Mouse (Mus musculus) liver, embryonic 16.5 days (tissue): ENCODE measurements around the gene Fbxl16. TPM values are rescaled to one million over a fixed set of nuclear protein-coding genes. Genes with fewer than 3 reads are reported as not detected.

ENCODE experiments used
- ATAC-seq: fragments of 200-750 bp; cut with Nextera tagmentation; 2 replicates; pipeline ENCODE4 v1.8.0; 2017; ENCODE audit warnings: low read depth, mild to moderate bottlenecking, moderate number of reproducible peaks, moderate library complexity
- H3K27ac ChIP-seq: fragments of 300-500 bp; sonication (generic); 2 replicates; pipeline ENCODE4 v1.5.1; 2014; ENCODE audit warnings: mild to moderate bottlenecking, low read length
- H3K27me3 ChIP-seq: fragments of 300-500 bp; sonication (generic); 2 replicates; pipeline ENCODE4 v1.6.1; 2014; ENCODE audit warnings: low read depth, low read length, mixed read lengths; ENCODE audit not compliant: control insufficient read depth, insufficient read depth
- H3K36me3 ChIP-seq: fragments of 300-500 bp; sonication (generic); 2 replicates; pipeline ENCODE4 v1.6.1; 2014; ENCODE audit warnings: mild to moderate bottlenecking; ENCODE audit not compliant: control insufficient read depth, insufficient read depth
- H3K4me1 ChIP-seq: fragments of 300-500 bp; sonication (generic); 2 replicates; pipeline ENCODE4 v1.6.1; 2014; ENCODE audit warnings: low read depth, low read length, mixed read lengths; ENCODE audit not compliant: control insufficient read depth
- H3K4me2 ChIP-seq: fragments of 300-500 bp; sonication (generic); 2 replicates; pipeline ENCODE4 v1.6.1; 2014; ENCODE audit warnings: low read depth, low read length, mixed read lengths
- H3K4me3 ChIP-seq: fragments of 300-500 bp; sonication (generic); 2 replicates; pipeline ENCODE4 v1.5.1; 2014; ENCODE audit warnings: low read depth, mild to moderate bottlenecking, low read length
- H3K9ac ChIP-seq: fragments of 300-500 bp; sonication (generic); 2 replicates; pipeline ENCODE4 v1.6.1; 2014; ENCODE audit warnings: low read depth, low read length
- H3K9me3 ChIP-seq: fragments of 300-500 bp; sonication (generic); replicated peaks from 2 replicates; pipeline ENCODE4 v1.6.1; 2016; ENCODE audit warnings: low read length; ENCODE audit not compliant: control insufficient read depth
- WGBS: fragments of 180-500 bp; shearing (Covaris S2); extraction: QIAGEN DNeasy Blood & Tissue Kit; methylation state at CpG from one replicate; pipeline ENCODE4 v1.1.7; 2014; ENCODE audit not compliant: insufficient replicate concordance; 5-methylcytosine and 5-hydroxymethylcytosine counted together
- polyA plus RNA-seq: library from polyadenylated mRNA; unstranded; fragments of >200 nt; fragmentation: Nextera tagmentation; extraction: Ambion mirVana; gene quantifications from 2 replicates; pipeline ENCODE4 v1.2.1, GENCODE M21; 2015

The Fbxl16 gene
- polyA plus RNA-seq, 1 experiment from 2014 or later: 0.17 TPM

GRCm38 (mm10) chr17:25828712-25829557 is 20.1 kb downstream of the Fbxl16 start, which contains the start of gene Jmjd8:
Gene Jmjd8 (plus strand): TSS chr17:25828867.
- H3K4me1 ChIP-seq: peaks cover 60% of the 10 kb centered on the region
- H3K4me2 ChIP-seq: peak within 1 kb of the TSS; percentile 69
- peak within 1 kb of the TSS; percentile 60 for H3K4me3 ChIP-seq
- H3K27ac ChIP-seq: peak within 1 kb of the TSS; percentile 75
- no peaks in the 10 kb centered on the region for H3K27me3 ChIP-seq
- 1% methylated on average over 32 of the region's 32 CpGs for WGBS
- H3K9me3 ChIP-seq: no peaks in the 10 kb centered on the region
- H3K36me3 ChIP-seq: peaks cover 14% of the 10 kb centered on the region
- ATAC-seq: peak; percentile 11; the same call in 1 of the 2 replicates
- H3K9ac ChIP-seq: peak within 1 kb of the TSS; percentile 73

- peak overlapping the region; percentile 60 for H3K4me3 ChIP-seq
- H3K27ac ChIP-seq: peak overlapping the region; percentile 75
- H3K27me3 ChIP-seq: no peaks in the 10 kb centered on the region
- ATAC-seq: no peak
- peak overlapping the region; percentile 73 for H3K9ac ChIP-seq
- H3K4me1 ChIP-seq: peaks cover 60% of the 10 kb centered on the region
- peaks cover 14% of the 10 kb centered on the region for H3K36me3 ChIP-seq
- no peaks in the 10 kb centered on the region for H3K9me3 ChIP-seq
- 39% methylated on average over 8 of the region's 8 CpGs for WGBS
- H3K4me2 ChIP-seq: peak overlapping the region; percentile 69
Measured at GRCm38 (mm10) chr17:25829558-25830017, 20.7 kb downstream of the Fbxl16 start.

GRCm38 (mm10) chr17:25830200-25830753 is 21.4 kb downstream of the Fbxl16 start:
- H3K27ac ChIP-seq: peak overlapping the region; percentile 75; the same call in 1 of the 2 replicates
- H3K9me3 ChIP-seq: no peaks in the 10 kb centered on the region
- H3K4me3 ChIP-seq: peak overlapping the region; percentile 60; the same call in 1 of the 2 replicates
- no peak overlapping the region; the same call in 1 of the 2 replicates for H3K9ac ChIP-seq
- ATAC-seq: no peak
- 66% methylated on average over 4 of the region's 4 CpGs for WGBS
- H3K4me1 ChIP-seq: peaks cover 60% of the 10 kb centered on the region
- no peaks in the 10 kb centered on the region for H3K27me3 ChIP-seq
- H3K36me3 ChIP-seq: peaks cover 14% of the 10 kb centered on the region
- H3K4me2 ChIP-seq: peak overlapping the region; percentile 69; the same call in 1 of the 2 replicates

- Histone ChIP-seq H3K27me3 (no peaks in the 10 kb centered on the region), H3K36me3 (peaks cover 14% of the 10 kb centered on the region), H3K4me2 (0 out of 2 replicates have a peak overlapping the region, but pooled peaks have one; percentile 99), H3K27ac (no peak overlapping the region), H3K9ac (no peak overlapping the region; the same call in 1 of the 2 replicates), H3K4me3 (no peak overlapping the region), H3K4me1 (peaks cover 63% of the 10 kb centered on the region), H3K9me3 (no peaks in the 10 kb centered on the region)
- no peak for ATAC-seq
- 78% methylated on average over 14 of the region's 14 CpGs for WGBS
Measured at GRCm38 (mm10) chr17:25830806-25831431, 22.0 kb downstream of the Fbxl16 start.

GRCm38 (mm10) chr17:25831451-25832281 is 22.8 kb downstream of the Fbxl16 start:
- no peak for ATAC-seq
- H3K4me1 ChIP-seq: peaks cover 71% of the 10 kb centered on the region
- WGBS: 41% methylated on average over 21 of the region's 21 CpGs
- H3K9ac ChIP-seq: peak overlapping the region; percentile 79
- H3K4me3 ChIP-seq: peak overlapping the region; percentile 92
- peak overlapping the region; percentile 97 for H3K27ac ChIP-seq
- no peaks in the 10 kb centered on the region for H3K27me3 ChIP-seq
- H3K9me3 ChIP-seq: no peaks in the 10 kb centered on the region
- peak overlapping the region; percentile 99 for H3K4me2 ChIP-seq
- H3K36me3 ChIP-seq: peaks cover 14% of the 10 kb centered on the region

- Histone ChIP-seq H3K4me1 (peaks cover 80% of the 10 kb centered on the region), H3K9ac (peak overlapping the region; percentile 91), H3K27ac (peak overlapping the region; percentile 97), H3K4me3 (peak overlapping the region; percentile 92), H3K9me3 (no peaks in the 10 kb centered on the region), H3K36me3 (peaks cover 14% of the 10 kb centered on the region), H3K27me3 (no peaks in the 10 kb centered on the region), H3K4me2 (peak overlapping the region; percentile 99)
- ATAC-seq: peak; percentile 91
- WGBS: under 1% methylated on average over 71 of the region's 77 CpGs
Measured at GRCm38 (mm10) chr17:25832436-25833290, 23.8 kb downstream of the Fbxl16 start.

GRCm38 (mm10) chr17:25833291-25833663 is 24.4 kb downstream of the Fbxl16 start, which contains the start of gene Stub1:
Gene Stub1 (minus strand): TSS chr17:25833404.
- peak; percentile 64 for ATAC-seq
- WGBS: under 1% methylated on average over 24 of the region's 24 CpGs
- H3K27ac ChIP-seq: peak within 1 kb of the TSS; percentile 97
- peaks cover 16% of the 10 kb centered on the region for H3K36me3 ChIP-seq
- no peaks in the 10 kb centered on the region for H3K27me3 ChIP-seq
- peaks cover 77% of the 10 kb centered on the region for H3K4me1 ChIP-seq
- peak within 1 kb of the TSS; percentile 92 for H3K4me3 ChIP-seq
- no peaks in the 10 kb centered on the region for H3K9me3 ChIP-seq
- peak within 1 kb of the TSS; percentile 99 for H3K4me2 ChIP-seq
- H3K9ac ChIP-seq: peak within 1 kb of the TSS; percentile 91
